Mouse (Mus musculus) left cerebral cortex, postnatal 25 days (tissue): ENCODE results near the gene Tmem136. TPM values are rescaled to one million over a fixed set of nuclear protein-coding genes. Genes with fewer than 3 reads are reported as not detected.

ENCODE experiments used
- DNase-seq, 2 experiments: peaks; one replicate each; pipeline ENCODE4 v3.0.0; 2022; ENCODE audit warnings: low spot score in 2 of 2, mixed read lengths in 1 of 2
- intact Hi-C: fragments of 180-260 bp; cut with DNase I; formaldehyde crosslinking; loops from one replicate; pipeline ENCODE4 v1.15.1; 2025
- total RNA-seq, 2 experiments: library from RNA; stranded (reverse); gene quantifications; 2 replicates each; pipeline ENCODE4 v1.2.3; 2021

The Tmem136 gene
- total RNA-seq, 2 experiments from 2014 or later = 17.0 to 19.0 TPM

- DNase-seq = no peak
- intact Hi-C loops = no loop called here
These were observed 5.9 kb downstream of the Tmem136 start for GRCm38 (mm10) chr9:43110286-43110980.

DNA sequence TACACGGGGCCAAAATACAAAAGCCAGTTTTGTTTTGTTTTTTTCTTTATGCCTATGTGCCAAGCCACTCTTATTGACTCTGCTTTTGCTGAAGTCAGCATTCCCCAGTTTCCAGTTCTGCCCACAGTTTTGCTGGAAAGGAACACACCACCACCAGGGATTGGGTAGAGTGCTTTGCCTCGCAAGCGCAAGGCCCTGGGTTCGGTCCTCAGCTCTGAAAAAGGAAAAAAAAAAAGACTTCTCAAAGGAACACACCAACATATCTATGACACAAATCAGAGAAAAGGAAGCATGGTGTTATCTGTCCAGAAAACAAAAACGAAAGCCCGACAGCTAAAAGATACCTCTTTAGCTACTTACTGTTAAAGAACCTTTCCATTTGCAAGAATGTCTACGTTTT lies 7.2 kb downstream of the Tmem136 start:
- no peak for DNase-seq
- intact Hi-C loops = loop anchor here (5.0 kb wide), 1 partner anchor 87 kb away; no protein-coding TSS in a partner anchor

- no peak for DNase-seq
- intact Hi-C loops = loop anchor here (5.0 kb wide), 1 partner anchor 86 kb away; no protein-coding TSS in a partner anchor
These were observed 7.6 kb downstream of the Tmem136 start for GRCm38 (mm10) chr9:43108721-43109120.

DNA sequence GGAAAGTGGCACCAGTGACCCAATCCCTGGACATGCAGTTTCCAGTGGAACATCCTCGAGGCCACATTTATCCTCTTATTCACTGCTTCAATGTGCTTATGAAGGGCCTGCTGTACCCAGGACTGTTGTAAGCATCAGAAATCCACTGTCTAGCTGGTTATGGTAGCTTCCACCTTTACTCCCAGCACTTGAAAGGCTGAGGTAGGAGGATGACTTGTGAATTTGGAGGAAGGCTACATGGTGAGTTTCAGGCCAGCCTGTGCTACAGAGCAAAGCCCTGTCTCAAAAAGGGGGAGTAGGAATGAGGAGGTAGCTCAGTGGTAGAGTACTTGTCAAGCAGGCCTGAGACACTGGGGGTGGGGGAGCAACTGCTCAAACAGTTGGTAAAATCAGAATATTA lies 8.3 kb downstream of the Tmem136 start:
- intact Hi-C loops = loop anchor here (5.0 kb wide), 1 partner anchor 86 kb away; no protein-coding TSS in a partner anchor
- no peak for DNase-seq

- peak in 1 of 2 experiments; percentile 54 for DNase-seq
- intact Hi-C loops = loop anchor here (2.0 to 5.0 kb wide), 2 partner anchors 85 to 107 kb away; no protein-coding TSS in a partner anchor
These were observed 8.8 kb downstream of the Tmem136 start for GRCm38 (mm10) chr9:43107555-43107954.

- peak; percentile 59 to 77 for DNase-seq
- intact Hi-C loops = loop anchor here (2.0 to 5.0 kb wide), 2 partner anchors 85 to 106 kb away; no protein-coding TSS in a partner anchor
These were observed 9.2 kb downstream of the Tmem136 start, which contains the start of gene Arhgef12 for GRCm38 (mm10) chr9:43107187-43107517. Arhgef12 (minus strand) TSS chr9:43107239.

GRCm38 (mm10) chr9:43106426-43107186 lies 9.8 kb downstream of the Tmem136 start:
- DNase-seq = peak in 1 of 2 experiments; percentile 24
- intact Hi-C loops = loop anchor here (2.0 to 5.0 kb wide), 2 partner anchors 84 to 106 kb away; no protein-coding TSS in a partner anchor

DNA sequence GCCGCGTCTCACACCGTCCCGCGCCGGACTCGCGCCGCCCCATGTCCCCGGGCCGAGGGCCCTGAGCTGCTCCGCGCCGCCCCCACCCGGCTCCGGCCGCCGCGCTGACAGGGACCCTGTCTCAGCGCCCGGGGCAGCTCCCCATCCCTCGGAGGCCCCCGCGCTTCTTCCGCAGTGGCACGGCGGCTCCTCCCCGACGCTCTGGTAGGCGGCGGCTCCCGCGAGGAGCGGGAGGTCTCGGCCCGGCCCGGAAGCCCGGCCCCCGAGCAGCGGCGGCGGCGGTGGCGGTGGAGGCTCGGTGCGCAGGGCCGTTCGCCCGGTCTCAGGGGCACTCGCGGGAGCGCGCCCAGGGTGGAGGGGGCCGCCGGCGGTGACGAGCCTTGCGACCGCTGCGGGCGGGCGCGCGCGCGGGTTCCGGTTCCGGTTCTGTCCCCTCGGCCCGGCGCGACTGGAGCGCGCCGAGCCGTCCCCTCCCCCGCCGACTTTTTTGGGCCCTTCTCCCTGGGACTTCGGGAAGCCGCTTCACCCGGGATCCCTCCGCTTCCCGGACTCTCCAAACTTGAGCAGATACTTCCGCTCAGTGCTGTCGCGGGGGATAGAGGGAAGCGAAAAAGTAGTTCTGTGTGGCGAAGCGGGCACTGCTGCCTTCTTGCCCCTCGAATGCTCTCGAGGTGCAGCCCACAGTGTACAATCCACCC lies 10.6 kb downstream of the Tmem136 start:
- peak; percentile 89 to 90 for DNase-seq
- intact Hi-C loops = loop anchor here (2.0 to 5.0 kb wide), 2 partner anchors 84 to 105 kb away; no protein-coding TSS in a partner anchor

- peak in 1 of 2 experiments; percentile 41 for DNase-seq
- intact Hi-C loops = loop anchor here (5.0 kb wide), 1 partner anchor 83 kb away; no protein-coding TSS in a partner anchor
These were observed 11.3 kb downstream of the Tmem136 start for GRCm38 (mm10) chr9:43104873-43105663.

GRCm38 (mm10) chr9:43104526-43104872 lies 11.9 kb downstream of the Tmem136 start:
- no peak for DNase-seq
- intact Hi-C loops = no loop called here

DNA sequence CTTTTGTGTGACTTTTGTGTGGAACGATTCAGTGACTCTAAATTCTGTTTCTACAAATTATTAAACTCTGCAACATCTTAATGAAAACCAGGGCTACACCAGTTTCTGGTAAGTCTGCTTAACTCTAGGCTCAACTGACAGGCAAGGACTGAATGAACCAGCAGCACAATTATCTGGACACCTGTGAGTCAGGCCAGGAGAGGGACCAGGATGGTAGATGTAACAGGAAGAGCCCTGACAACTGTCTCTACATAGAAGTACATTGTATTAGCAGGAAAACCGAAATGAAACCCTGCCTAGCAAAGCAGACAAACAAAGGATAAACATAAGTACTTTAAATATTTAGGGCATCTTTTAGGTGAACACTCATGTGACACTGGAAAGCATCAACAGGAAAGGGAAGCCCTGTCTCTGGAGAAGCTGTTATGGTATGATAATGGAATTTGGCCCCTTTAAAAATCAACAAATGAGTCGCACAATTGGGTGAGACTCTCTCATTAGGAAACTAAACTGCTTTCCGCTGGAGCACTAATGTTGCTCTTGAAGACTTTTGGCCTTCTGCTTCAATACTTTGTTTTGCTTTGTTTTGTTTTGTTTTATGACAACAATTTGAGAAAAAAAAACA lies 12.6 kb downstream of the Tmem136 start:
- intact Hi-C loops = no loop called here
- DNase-seq = no peak

GRCm38 (mm10) chr9:43102931-43103330 lies 13.4 kb downstream of the Tmem136 start:
- intact Hi-C loops = no loop called here
- no peak for DNase-seq

- intact Hi-C loops = no loop called here
- DNase-seq = no peak
These were observed 14.3 kb downstream of the Tmem136 start for GRCm38 (mm10) chr9:43101936-43102595.

- intact Hi-C loops = no loop called here
- DNase-seq = no peak
These were observed 17.4 kb downstream of the Tmem136 start for GRCm38 (mm10) chr9:43098922-43099321.

DNA sequence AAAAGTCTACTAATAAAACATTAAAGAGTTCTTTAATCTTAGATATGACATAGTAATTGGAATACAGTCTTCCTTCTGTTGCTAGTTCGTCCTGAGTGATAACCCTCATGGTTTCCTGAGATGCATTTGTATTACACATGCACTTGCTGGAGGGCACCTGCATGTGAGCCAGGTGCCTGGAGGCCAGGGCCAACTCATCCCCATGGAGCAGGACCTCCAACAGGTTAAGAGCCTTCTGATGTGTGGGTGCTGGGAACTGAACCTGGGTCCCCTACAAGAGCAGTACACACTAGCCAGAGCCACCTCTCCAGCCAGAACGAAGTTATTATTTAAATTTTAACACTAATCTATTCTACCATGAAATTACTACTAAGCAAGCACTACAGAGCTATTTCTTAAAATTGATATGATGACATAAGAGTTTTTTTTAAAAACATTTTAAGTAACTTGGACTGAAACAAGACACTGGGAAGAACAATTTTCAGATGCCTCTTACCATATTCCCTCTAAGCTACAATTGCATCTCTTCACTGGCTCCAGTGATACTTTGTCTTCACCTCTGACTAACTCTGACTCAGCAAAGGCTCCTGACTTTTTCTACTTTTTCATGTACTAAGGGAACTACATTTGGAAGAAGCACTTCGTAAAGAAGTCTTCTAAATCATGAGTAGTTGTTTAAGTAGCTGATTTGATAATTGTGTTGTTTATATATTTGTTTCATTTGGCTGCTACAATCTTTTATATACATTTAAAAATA lies 18.4 kb downstream of the Tmem136 start:
- intact Hi-C loops = no loop called here
- DNase-seq = no peak

DNA sequence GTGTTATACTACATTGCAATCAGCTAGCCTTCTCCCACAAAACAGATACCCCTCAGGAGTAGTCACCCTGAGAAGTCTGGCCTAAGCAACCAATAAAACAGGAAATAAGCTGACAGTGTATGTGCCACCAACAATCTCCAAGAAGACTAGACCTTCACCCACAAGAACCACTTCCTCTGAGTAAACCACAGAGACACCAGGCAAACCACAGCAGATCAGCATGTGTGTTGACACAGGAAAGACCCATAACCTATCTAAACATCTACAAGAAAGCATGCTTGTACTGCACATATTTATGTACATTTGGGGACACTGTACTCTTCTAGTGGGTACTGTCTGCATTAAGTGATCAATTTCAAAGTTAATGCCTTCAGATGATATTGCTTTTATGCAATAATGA lies 20.0 kb downstream of the Tmem136 start:
- no peak for DNase-seq
- intact Hi-C loops = no loop called here

GRCm38 (mm10) chr9:43094828-43095227 lies 21.5 kb downstream of the Tmem136 start:
- intact Hi-C loops = no loop called here
- DNase-seq = no peak

- intact Hi-C loops = no loop called here
These were observed 22.6 kb downstream of the Tmem136 start for GRCm38 (mm10) chr9:43093803-43094202.

More at GRCm38 (mm10) chr9:43093803-43094202, 22.6 kb downstream of the Tmem136 start:
- peak in 1 of 2 experiments; percentile 74 for DNase-seq
